ENCODE assay signal across 9 mouse cellular contexts in genomic region chr2:168049002-168049635, GRCm38 (mm10). TPM values are rescaled to one million over a fixed set of nuclear protein-coding genes. Genes with fewer than 3 reads are reported as not detected.
A peak's percentile ranks its signal among the peaks of the same experiment; 100 is the strongest.
DNase-seq lines count a peak whose midpoint lies in the region; ATAC-seq lines count a peak whose summit lies in the region.
"Had no signal": no experiment of that assay in that cellular context is flagged by ENCODE, and none has a peak within 500 bp of the region (broad histone marks: within the 10 kb centered on the region; RNA-seq: fewer than 3 reads in every experiment).

No protein-coding gene starts in this region.

- H3K9ac ChIP-seq in hindbrain, embryonic 13.5 days = no peak overlapping the region

- peaks cover 72% of the 10 kb centered on the region for H3K27me3 ChIP-seq in hindbrain, embryonic 13.5 days
- H3K27me3 ChIP-seq in midbrain, embryonic 10.5 days (ENCODE audit: low read depth, poor library complexity, severe bottlenecking) = peaks cover 57% of the 10 kb centered on the region

- peak; percentile 52 to 58 for DNase-seq in heart, adult 18-20 months
- no peak for DNase-seq in heart, postnatal 4 days
- peak; percentile 28 for DNase-seq in adipocyte (ENCODE audit: low spot score)
- peak; percentile 23 for DNase-seq in midbrain, embryonic 10.5 days (ENCODE audit: low spot score)
- DNase-seq in T-cell, adult 2 months (ENCODE audit: low spot score) = no peak
- DNase-seq in urinary bladder, adult 18-20 months (ENCODE audit: low spot score in 2 of 2) = no peak
- DNase-seq in layer of hippocampus, postnatal 25 days (ENCODE audit: extremely low spot score in 1 of 2, low spot score in 1 of 2) = no peak
- DNase-seq: cerebellum, adult 11-12 months had no signal

- H3K4me3 ChIP-seq in hindbrain, embryonic 13.5 days = peak overlapping the region; percentile 41; the same call in 1 of the 2 replicates
- H3K4me3 ChIP-seq in midbrain, embryonic 10.5 days = peak overlapping the region; percentile 64

- H3K4me2 ChIP-seq in hindbrain, embryonic 13.5 days = peak overlapping the region; percentile 73

- no peaks in the 10 kb centered on the region for H3K9me3 ChIP-seq in hindbrain, embryonic 13.5 days
- H3K9me3 ChIP-seq in midbrain, embryonic 10.5 days (replicated peaks) = no peaks in the 10 kb centered on the region

- H3K27ac ChIP-seq in hindbrain, embryonic 13.5 days = no peak overlapping the region
- peak overlapping the region; percentile 28; the same call in 1 of the 2 replicates for H3K27ac ChIP-seq in midbrain, embryonic 10.5 days (replicated peaks)

- WGBS in hindbrain, embryonic 13.5 days = 12% methylated on average over 16 of the region's 16 CpGs
- WGBS in midbrain, embryonic 10.5 days = 12% methylated on average over 16 of the region's 16 CpGs

- peaks cover 21% of the 10 kb centered on the region for H3K4me1 ChIP-seq in hindbrain, embryonic 13.5 days (replicated peaks)
- peaks cover 36% of the 10 kb centered on the region for H3K4me1 ChIP-seq in midbrain, embryonic 10.5 days

- no peak for ATAC-seq in hindbrain, embryonic 13.5 days (ENCODE audit: low FRiP score)

- H3K36me3 ChIP-seq in hindbrain, embryonic 13.5 days = no peaks in the 10 kb centered on the region
- H3K36me3 ChIP-seq in midbrain, embryonic 10.5 days = no peaks in the 10 kb centered on the region

RNA-seq across cellular contexts. Expression of gene Pard6b, which starts 31.7 kb away (rescaled TPM):
- 1 to 10 TPM; 1.7 to 2.6 TPM for total RNA-seq in heart, adult 18-20 months (2021)
- 1 to 10 TPM; 4.0 to 4.5 TPM for total RNA-seq in heart, postnatal 4 days (2021)
- polyA plus RNA-seq in hindbrain, embryonic 13.5 days (2015; fragmentation: Nextera tagmentation; extraction: Ambion mirVana) = 7.5 and 7.9 TPM in 2 replicates
- polyA plus RNA-seq in midbrain, embryonic 10.5 days (2016; fragmentation: Nextera tagmentation; extraction: Ambion mirVana) = 6.9 and 7.5 TPM in 2 replicates
- 1 to 10 TPM; 4.2 TPM for total RNA-seq in layer of hippocampus, postnatal 25 days (2021)

RNA-seq across cellular contexts. Expression of gene Ripor3, which starts 38.7 kb away (rescaled TPM):
- total RNA-seq in heart, adult 18-20 months (2021) = under 1 TPM; 0.35 to 0.67 TPM
- under 1 TPM; 0.45 to 0.91 TPM for total RNA-seq in heart, postnatal 4 days (2021)
- polyA plus RNA-seq in hindbrain, embryonic 13.5 days (2015; fragmentation: Nextera tagmentation; extraction: Ambion mirVana) = 0.26 and 0.31 TPM in 2 replicates
- polyA plus RNA-seq in midbrain, embryonic 10.5 days (2016; fragmentation: Nextera tagmentation; extraction: Ambion mirVana) = 0.86 and 0.97 TPM in 2 replicates
- total RNA-seq in layer of hippocampus, postnatal 25 days (2021) = under 1 TPM in 1 of 2 experiments, not detected in 1; 0.42 TPM

Comparison
In these comparisons a context has a peak if more than half of its experiments do, and no peak if none do; other contexts are left out.
1. DNase-seq: peak in heart, adult 18-20 months (2 of 2), adipocyte (single experiment) and midbrain, embryonic 10.5 days (single experiment); none in heart, postnatal 4 days (single experiment), T-cell, adult 2 months (single experiment), urinary bladder, adult 18-20 months (0 of 2) and layer of hippocampus, postnatal 25 days (0 of 2).